Mouse (Mus musculus): ENCODE measurements at regions not wholly inside any gene's neighbourhood (a gene's known extent, or its start where the extent isn't known, plus 50 kb on each side); places are given as distances from the start of the nearest gene placed in this dataset.

DNA sequence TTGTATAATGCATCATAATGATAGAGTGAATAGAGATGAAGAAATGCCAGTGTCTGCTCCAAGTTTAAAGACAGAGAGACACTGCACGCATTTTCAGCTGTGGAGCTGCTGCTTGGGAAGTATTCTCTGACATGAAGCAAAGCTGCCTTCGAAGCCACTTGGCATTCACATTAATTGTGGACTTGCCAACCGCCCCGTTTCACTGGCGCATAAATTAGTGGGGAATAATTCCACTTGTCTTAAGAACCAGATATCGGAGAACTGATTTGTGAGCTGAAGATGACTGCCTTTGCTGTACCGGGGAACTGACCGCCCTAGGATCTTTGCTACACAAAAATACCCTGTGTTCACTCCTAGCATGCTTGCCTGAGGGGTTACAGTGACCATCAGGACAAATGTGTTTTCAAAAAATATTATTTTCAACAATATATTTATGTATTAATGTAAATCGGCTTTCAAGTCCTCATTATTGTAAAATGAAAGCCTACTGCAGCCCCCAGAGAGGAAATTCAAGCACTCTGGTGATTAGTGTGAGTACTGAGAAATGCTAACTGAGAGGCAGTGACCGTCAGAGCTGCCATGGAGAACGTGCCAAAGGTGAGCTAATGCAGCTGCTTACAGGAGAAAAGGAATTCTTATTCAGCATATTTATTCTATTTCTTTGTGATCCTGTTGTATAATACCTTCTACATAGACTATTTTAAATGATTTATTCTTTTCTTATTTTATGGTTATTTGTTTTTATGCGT is 638.9 kb downstream of the Bcl11a start:
- TF ChIP-seq CTCF (IDR thresholded peaks at IDR 0.05) (no peak), EP300 (IDR thresholded peaks at IDR 0.05) (no peak)

Measured in lung, postnatal 0 days (tissue).